Mouse (Mus musculus) stomach, postnatal 0 days (tissue): ENCODE measurements around the gene Gtf2f2. TPM values are rescaled to one million over a fixed set of nuclear protein-coding genes. Genes with fewer than 3 reads are reported as not detected.

Experiments
- ATAC-seq: fragments of 200-750 bp; cut with Nextera tagmentation; 2 replicates; pipeline ENCODE4 v1.8.0; 2017; ENCODE audit not compliant: low FRiP score, low TSS enrichment
- DNase-seq: peaks from one replicate; pipeline ENCODE4 v3.0.0-alpha.2; 2016; ENCODE audit warnings: low spot score
- H3K27ac ChIP-seq: fragments of 300-500 bp; sonication (generic); replicated peaks from 2 replicates; pipeline ENCODE4 v1.5.1; 2014; ENCODE audit warnings: mild to moderate bottlenecking, control low read depth
- H3K27me3 ChIP-seq: fragments of 300-500 bp; sonication (generic); 2 replicates; pipeline ENCODE4 v1.6.1; 2014; ENCODE audit warnings: low read length; ENCODE audit not compliant: control insufficient read depth, insufficient read depth
- H3K36me3 ChIP-seq: fragments of 300-500 bp; sonication (generic); 2 replicates; pipeline ENCODE4 v1.6.1; 2014; ENCODE audit warnings: low read length, mixed read lengths; ENCODE audit not compliant: control insufficient read depth, insufficient read depth
- H3K4me1 ChIP-seq: fragments of 300-500 bp; sonication (generic); replicated peaks from 2 replicates; pipeline ENCODE4 v1.6.1; 2014; ENCODE audit warnings: antibody characterized with exemption; ENCODE audit not compliant: control insufficient read depth, insufficient read depth
- H3K4me2 ChIP-seq: fragments of 300-500 bp; sonication (generic); replicated peaks from 2 replicates; pipeline ENCODE4 v1.6.1; 2014; ENCODE audit warnings: low read depth, mild to moderate bottlenecking, control low read depth, moderate library complexity
- H3K4me3 ChIP-seq: fragments of 300-500 bp; sonication (generic); 2 replicates; pipeline ENCODE4 v1.5.1; 2014; ENCODE audit warnings: low read depth, low read length, control low read depth
- H3K9ac ChIP-seq: fragments of 300-500 bp; sonication (generic); 2 replicates; pipeline ENCODE4 v1.6.1; 2014; ENCODE audit warnings: mild to moderate bottlenecking, low read length, control low read depth, mixed read lengths
- H3K9me3 ChIP-seq: fragments of 300-500 bp; sonication (generic); 2 replicates; pipeline ENCODE4 v1.6.1; 2016; ENCODE audit warnings: low read length; ENCODE audit not compliant: control insufficient read depth
- CTCF ChIP-seq: IDR thresholded peaks from 2 replicates; pipeline ENCODE4 v1.5.1; 2016; ENCODE audit warnings: antibody characterized with exemption, low read depth, mild to moderate bottlenecking, moderate library complexity
- EP300 ChIP-seq: optimal IDR thresholded peaks from 2 replicates; pipeline ENCODE3; 2016; ENCODE audit warnings: antibody characterized with exemption
- WGBS: fragments of 180-500 bp; shearing (Covaris S2); extraction: QIAGEN DNeasy Blood & Tissue Kit; methylation state at CpG from one replicate; pipeline ENCODE4 v1.1.7; 2014; 5-methylcytosine and 5-hydroxymethylcytosine counted together
- polyA plus RNA-seq: library from polyadenylated mRNA; unstranded; fragments of >200 nt; fragmentation: Nextera tagmentation; extraction: Ambion mirVana; gene quantifications from 2 replicates; pipeline ENCODE4 v1.2.1, GENCODE M21; 2015

Gene Gtf2f2
- 34.9 and 36.8 TPM in 2 replicates for polyA plus RNA-seq

DNA sequence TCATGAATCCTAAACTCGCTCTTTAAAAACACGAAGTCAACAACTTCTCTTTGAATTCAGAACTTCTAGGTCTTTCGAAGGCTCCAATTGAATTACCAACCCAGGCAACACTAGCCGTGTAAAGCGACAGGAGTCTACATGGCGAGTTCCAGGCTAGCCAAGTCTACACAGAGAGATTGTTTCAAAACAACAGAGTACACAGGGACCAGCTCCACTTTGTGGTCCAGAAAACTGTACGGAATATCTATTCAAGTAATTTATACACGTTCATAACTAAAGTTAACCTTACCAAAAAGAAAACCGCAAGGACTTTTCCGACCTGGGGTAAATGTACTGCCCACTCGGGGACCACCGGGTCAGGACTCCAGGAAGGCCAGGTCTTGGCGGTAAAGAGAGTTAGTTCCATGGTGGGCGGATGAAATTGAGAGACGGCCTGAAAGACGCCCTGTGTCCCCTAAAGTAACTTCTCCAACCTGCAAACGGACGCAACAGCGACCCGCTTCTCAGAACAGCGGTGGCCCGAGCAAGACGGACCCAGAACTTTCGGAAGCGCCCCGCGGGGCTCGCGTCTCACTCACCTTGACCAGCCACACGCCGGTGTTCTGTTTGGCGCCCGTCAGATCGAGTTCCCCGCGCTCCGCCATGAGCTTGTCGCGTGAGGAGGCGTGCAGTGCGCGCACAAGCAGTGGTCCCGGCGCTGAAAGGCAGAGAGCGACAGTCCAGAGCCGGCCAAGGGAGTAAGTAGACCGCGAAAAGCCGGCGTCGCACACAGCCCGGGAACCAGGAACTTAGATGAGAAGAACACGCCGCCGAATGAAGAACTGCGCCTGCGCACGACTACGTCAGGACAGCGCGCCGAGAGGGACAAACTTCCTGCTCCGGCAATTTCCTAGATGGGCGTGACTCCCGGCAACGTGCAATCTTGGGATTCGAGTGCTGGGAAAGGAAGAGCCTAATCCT lies at the start of gene Gtf2f2:
TSS of gene Gtf2f2 (minus strand) at position 764 of the 960 bp plus-strand sequence.
- Histone ChIP-seq H3K27me3 (no peaks in the 10 kb centered on the region), H3K4me3 (peak within 1 kb of the TSS; percentile 88), H3K9ac (peak within 1 kb of the TSS; percentile 87), H3K36me3 (no peaks in the 10 kb centered on the region), H3K4me1 (no peaks in the 10 kb centered on the region), H3K9me3 (no peaks in the 10 kb centered on the region), H3K27ac (peak within 1 kb of the TSS; percentile 89), H3K4me2 (peak within 1 kb of the TSS; percentile 80)
- DNase-seq (peak; percentile 96), ATAC-seq (peak; percentile 94)
- no peak for TF ChIP-seq EP300
- TF ChIP-seq CTCF = no peak
- WGBS = 1% methylated on average over 67 of the region's 67 CpGs

DNA sequence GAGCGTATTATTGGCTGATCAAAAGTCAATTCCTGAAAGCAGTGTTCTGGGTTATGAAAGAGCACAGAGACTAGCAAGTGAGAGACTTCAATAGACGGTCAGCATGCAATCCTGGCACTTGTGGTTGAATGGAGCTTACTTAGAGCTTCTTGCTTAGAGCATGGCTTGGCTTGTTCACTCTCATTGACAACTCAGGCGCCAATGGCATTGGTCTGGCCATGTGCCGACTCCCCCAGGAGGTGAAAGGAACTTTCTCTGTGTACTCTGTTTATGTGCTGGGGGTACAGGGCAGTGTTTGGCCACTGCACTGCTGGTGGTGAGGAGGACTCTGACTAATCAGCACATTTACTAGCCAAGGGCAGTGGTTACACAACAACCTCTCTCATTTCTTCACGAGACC lies 48.8 kb upstream of the Gtf2f2 start:
- H3K4me2 ChIP-seq = no peak overlapping the region
- no peak overlapping the region for H3K4me3 ChIP-seq
- ATAC-seq = no peak
- H3K4me1 ChIP-seq = no peaks in the 10 kb centered on the region
- H3K9ac ChIP-seq = no peak overlapping the region
- no peak overlapping the region for H3K27ac ChIP-seq
- no peaks in the 10 kb centered on the region for H3K27me3 ChIP-seq
- no peak for TF ChIP-seq CTCF
- H3K9me3 ChIP-seq = no peaks in the 10 kb centered on the region
- WGBS = 78% methylated on average over 5 of the region's 5 CpGs
- H3K36me3 ChIP-seq = no peaks in the 10 kb centered on the region
- no peak for DNase-seq

DNA sequence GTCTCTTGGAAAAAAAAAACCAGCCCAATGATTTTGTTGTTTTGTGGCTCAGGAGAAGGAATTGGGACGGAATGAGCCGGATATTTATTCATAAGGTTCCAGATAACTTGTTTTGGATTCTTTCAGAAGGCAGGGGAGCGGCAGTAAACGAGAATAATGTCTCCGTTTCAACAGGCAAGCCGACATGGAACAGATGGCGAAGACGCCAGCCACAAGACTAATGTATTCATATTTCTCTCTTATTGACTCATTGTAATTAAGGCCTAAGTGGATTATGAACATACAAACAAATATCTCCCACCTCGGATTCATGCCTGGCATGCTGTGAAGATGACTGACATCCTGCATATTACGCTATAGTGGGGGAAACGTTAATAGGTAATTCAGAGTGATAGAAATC lies 43.1 kb upstream of the Gtf2f2 start:
- TF ChIP-seq CTCF (no peak), EP300 (no peak)
- Histone ChIP-seq H3K36me3 (no peaks in the 10 kb centered on the region), H3K4me2 (no peak overlapping the region), H3K9me3 (no peaks in the 10 kb centered on the region), H3K4me3 (no peak overlapping the region), H3K27me3 (no peaks in the 10 kb centered on the region), H3K9ac (no peak overlapping the region), H3K27ac (no peak overlapping the region), H3K4me1 (no peaks in the 10 kb centered on the region)
- DNase-seq = no peak
- WGBS = 61% methylated on average over 11 of the region's 11 CpGs
- ATAC-seq = no peak

DNA sequence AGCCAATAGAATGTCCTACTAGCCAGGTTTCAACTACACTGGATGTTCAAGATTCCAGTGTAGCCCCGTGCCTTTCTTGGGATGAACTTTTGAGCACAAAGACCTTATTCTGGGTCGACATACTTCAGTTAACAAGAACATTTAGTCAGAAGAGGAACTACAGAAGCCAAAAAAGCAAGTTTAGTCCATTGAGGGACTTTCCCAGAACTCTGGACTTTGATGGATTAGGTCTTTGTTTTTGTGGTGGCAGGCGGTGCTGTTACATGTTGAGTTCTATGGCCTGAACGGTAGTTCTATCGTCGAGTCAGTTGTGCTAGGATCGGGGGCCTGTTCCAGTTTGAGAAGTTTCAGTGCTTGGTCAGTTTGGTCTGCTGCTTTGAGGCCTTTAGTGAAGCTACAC lies 41.3 kb upstream of the Gtf2f2 start:
- 73% methylated on average over 7 of the region's 7 CpGs for WGBS
- no peak overlapping the region for H3K4me2 ChIP-seq
- no peaks in the 10 kb centered on the region for H3K4me1 ChIP-seq
- H3K9ac ChIP-seq = no peak overlapping the region
- H3K9me3 ChIP-seq = no peaks in the 10 kb centered on the region
- H3K4me3 ChIP-seq = no peak overlapping the region
- H3K36me3 ChIP-seq = no peaks in the 10 kb centered on the region
- no peaks in the 10 kb centered on the region for H3K27me3 ChIP-seq
- no peak overlapping the region for H3K27ac ChIP-seq
- DNase-seq (no peak), ATAC-seq (no peak)
- no peak for TF ChIP-seq CTCF
- TF ChIP-seq EP300 = no peak

DNA sequence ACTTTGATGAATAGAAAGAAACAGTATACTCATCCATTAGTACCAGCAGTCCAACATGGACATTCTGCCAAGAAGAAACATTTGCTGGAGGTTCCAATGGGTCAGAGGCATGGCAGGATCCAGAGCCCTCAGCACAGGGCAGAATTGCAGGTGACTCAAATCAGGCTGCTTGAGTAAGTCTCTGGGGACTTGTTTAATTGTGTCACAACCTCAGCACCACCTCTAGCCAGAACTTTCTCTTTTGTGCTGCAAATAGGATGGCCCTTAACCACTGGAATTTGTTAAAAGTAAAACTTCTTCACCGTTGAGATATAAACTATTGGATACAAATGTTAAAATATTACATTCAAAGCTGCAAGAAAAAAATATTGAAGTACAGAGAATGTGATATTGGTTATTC lies 35.1 kb upstream of the Gtf2f2 start:
- Histone ChIP-seq H3K9ac (no peak overlapping the region), H3K4me3 (no peak overlapping the region), H3K4me2 (no peak overlapping the region), H3K36me3 (no peaks in the 10 kb centered on the region), H3K27ac (no peak overlapping the region), H3K9me3 (no peaks in the 10 kb centered on the region), H3K4me1 (no peaks in the 10 kb centered on the region), H3K27me3 (no peaks in the 10 kb centered on the region)
- no peak for DNase-seq
- no peak for TF ChIP-seq EP300
- TF ChIP-seq CTCF = no peak
- WGBS = 47% methylated on average over 1 of the region's 1 CpGs
- ATAC-seq = no peak

DNA sequence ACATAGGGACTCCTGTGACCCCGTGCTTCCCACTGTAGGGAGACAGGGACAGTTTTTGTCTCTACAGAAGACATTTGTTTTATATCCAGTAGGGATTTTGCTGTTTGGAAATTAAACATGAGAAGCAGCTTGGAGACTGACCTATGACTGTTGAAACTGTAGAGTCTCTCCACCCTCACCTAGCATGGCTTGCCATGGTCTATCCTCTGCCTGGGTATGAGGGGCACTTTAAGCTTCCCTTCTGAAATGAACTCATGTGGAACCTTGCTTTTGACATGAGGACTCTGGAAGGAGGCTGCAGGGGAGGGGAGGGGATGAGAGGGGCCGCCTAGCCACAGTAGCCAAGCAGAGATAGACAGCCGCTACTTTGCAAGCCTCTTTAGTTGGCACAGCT lies 33.5 kb upstream of the Gtf2f2 start:
- DNase-seq (no peak), ATAC-seq (no peak)
- Histone ChIP-seq H3K4me2 (no peak overlapping the region), H3K4me1 (no peaks in the 10 kb centered on the region), H3K36me3 (no peaks in the 10 kb centered on the region), H3K27me3 (no peaks in the 10 kb centered on the region), H3K9ac (no peak overlapping the region), H3K9me3 (no peaks in the 10 kb centered on the region), H3K27ac (no peak overlapping the region), H3K4me3 (no peak overlapping the region)
- WGBS = 71% methylated on average over 3 of the region's 3 CpGs
- TF ChIP-seq EP300 (no peak), CTCF (no peak)
